Mouse (Mus musculus): Measurements from ENCODE around the gene Fam214b.

DNA sequence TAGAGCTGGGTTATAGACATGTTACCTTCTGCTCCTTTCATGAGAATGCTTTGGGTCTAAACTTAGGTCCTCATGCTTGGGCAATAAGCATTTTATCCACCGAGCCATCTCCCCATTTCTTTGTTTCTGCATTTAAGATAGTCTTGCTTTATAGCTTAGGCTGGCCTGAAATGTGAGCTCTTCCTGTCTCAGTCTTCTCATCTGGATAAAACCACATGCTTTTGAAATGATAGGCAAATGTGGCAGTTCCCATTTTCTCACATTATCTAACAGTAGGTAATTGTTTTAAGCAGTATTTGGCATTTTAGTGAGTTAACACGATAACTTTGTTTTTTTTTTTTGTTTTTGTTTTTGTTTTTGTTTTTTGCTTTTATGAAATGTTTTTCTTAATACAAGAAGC lies 43.9 kb upstream of the Fam214b start:
- TF ChIP-seq CTCF (IDR thresholded peaks at IDR 0.05; ENCODE audit: insufficient read depth, low read depth, low read length), result no peak
- no peak for TF ChIP-seq POLR2A (IDR thresholded peaks at IDR 0.05; ENCODE audit: insufficient read depth, low read depth, low read length)
